Mouse (Mus musculus) heart, adult 9 months (tissue): ENCODE data around the gene Cactin.

Experiments used
- DNase-seq, 2 experiments: peaks; one replicate each; pipeline ENCODE4 v3.0.0; 2022; ENCODE audit warnings: low spot score in 2 of 2

Cactin gene

DNA sequence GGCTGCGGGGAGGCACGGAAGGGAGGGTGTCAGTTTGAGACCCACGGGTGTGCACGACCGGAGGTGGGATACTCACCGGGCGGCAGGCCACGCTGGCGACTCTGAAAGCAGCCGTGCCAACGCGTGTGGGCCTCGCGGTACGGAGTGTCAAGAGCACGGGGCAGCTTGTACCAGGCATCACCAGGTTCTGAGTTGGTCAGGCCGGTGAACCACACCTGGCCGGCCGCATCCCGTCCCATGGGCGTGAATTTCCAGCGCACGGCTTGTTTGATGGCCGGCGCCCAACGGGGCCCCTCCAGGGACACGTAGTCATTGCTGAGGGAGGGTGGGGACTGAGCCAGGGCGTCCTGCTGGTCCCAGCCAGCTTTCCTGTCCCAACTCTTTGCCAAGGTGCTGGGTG is 43.8 kb downstream of the Cactin start:
- DNase-seq: no peak

DNA sequence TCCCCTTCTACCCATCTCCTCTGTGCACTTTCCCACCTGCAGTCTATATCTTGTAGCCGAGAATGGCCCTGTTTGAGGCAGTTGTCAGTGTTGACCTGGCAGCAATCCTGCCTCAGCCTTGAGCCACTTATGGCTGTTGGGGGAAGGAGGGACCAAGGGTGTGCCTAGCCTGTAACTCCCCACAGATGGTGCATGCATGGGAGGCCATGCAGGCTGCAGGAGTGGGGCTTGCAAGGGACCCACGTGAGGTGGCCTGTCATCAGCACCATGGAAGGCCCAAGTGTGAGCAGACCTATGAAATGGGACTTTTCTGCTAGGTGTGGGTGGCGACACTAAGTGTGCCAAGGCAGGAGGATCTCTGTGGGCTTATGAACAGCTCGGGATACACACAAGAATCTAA is 44.2 kb downstream of the Cactin start:
- no peak for DNase-seq

DNA sequence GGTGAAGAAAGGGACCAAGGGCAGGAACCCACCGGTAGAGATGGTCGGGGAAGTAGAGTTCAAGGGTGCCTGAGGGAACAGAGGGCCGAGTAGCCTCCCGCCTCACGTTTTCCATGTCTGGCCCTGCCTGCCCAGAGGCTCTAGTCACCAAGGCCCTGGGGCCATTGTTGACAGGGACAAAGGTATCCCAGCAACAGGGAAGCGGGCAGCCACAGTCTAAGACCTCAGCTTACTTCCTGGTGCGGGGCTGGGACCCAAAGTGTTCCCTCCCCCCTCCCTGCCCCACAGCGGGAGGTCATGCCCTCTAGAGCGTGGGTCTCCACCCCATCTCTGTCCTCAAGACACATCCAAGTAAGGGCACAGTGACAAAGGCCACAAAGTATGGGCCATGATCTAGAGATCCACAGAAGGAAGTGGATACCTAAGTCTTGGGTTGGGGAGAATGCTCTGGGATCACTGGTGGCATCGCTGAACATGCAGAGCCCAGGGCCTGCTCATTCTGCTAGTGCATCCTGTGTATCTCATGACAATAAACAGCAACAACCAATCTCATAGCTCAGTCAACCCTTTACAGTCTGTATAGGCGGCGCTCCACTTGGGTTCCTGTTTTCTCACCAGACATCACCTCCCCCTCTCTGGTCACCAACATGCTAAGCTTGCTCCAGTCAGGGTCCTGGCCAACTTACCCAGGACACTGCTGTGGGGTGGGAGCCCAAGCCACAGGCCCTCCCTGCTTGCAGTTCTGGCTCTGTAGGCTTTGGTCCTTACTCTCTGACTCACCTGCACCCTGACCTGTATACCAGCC is 45.0 kb downstream of the Cactin start, which contains the start of gene 4930404N11Rik:
Gene 4930404N11Rik, minus strand, starts transcription at position 145 of the 805 bp plus-strand sequence.
- no peak for DNase-seq

DNA sequence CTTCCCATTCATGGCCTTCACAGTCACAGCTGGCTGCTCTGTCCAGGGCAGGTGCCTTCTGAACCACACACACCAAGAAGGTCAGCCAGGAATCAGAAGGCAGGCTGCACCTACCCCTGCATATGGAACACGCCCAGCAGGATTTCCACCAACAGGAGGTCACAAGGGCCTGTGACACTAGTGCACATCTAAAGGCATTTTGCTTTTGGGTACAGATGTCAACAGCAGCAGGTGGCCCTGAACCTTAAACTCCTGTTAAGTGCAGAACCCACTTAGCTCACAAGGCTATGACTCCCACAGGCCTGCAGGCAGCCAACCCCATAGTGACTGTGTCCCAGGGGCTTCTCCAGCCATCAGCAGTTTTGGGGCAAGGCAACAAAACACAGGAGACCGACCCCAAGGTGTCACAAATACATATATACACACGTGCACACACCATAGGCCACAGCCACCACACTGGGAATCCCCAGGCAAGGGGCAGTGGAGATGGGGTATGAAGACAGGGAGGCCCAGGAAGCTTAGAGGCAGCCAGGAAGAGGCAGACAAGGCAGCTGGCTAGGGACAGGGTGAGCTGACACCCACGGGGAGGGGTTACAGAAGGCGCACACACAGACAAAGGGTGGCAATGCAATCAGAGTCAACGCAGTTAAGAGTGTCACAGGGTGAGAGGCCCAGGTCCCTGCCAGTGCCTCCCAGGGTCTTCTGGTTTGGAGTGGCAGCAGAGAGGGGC is 45.7 kb downstream of the Cactin start:
- DNase-seq: no peak

DNA sequence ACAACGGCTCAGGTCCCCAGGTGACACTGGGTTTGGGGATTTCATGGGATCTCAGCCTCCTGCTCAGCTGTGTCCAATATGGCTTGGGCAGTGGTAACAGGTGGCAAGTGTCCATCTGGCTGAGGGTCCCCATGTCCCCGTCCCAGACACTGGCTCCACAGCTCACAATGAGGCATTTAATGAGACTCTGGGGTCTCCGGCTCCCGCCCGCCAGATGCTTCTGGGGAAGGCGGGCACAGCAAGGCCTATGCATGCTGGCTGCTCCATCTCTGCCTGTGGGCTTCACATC is 46.2 kb downstream of the Cactin start:
- no peak for DNase-seq

DNA sequence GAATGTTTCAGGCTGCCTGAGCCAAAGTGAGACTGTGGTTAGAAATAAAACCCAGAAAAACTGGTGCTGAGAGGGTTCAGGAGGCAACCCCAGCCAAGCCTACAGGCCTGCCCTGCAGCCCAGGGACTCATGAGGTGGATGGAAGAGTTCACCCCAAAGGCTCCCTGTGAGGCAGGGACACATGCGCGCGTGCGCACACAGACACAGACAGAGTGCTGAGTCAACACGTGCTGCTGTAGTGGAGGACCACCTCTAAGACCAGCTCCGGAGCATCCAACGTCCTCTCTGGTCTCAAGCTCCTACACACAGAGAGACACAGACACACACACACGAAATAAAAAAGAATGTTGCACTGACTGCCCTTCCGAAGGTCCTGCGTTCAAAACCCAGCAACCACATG is 54.4 kb downstream of the Cactin start:
- DNase-seq: no peak
